Mouse (Mus musculus): ENCODE data around the gene Folr1.

Folr1 gene

GRCm38 (mm10) chr7:101868241-101869162 is 2.1 kb downstream of the Folr1 start:
- peak; percentile 60 for DNase-seq

- no peak for DNase-seq
These were observed 3.1 kb downstream of the Folr1 start for GRCm38 (mm10) chr7:101867482-101867881.

DNA sequence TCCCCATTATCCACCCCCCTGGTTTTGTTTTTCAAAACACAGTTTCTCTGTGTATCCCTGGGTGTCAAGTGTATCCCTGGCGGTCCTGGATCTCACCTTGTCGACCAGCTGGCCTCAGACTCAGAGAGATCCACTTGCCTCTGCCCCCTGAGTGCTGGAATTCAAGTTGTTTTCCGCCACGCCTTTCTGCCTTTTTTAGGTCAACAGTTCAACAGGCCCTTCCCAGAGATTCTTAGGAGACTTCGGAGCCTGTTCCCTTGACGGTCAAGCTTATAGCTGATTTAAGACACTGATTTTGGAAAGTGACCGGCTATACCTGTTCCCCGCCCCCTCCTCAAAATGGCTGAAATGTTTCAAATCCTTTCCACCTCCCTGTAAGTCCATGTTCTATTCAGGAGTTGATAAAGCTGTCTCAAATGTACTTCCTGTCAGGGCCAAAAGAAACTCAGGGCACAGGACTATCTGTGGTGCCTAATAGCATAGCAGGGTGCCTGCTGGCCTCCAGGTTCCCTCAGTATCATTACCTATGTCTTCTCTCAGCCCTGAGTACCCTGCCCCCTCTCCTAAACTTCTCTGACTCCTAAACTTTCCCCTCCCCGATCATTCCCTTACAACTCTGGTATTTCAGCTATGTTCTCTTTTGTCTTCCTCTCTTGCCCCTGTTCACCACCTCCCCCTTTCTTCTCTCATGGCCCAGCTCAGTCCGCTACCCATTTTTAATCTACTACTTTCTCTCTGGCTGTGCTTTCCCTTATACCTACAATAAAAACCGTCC is 3.9 kb downstream of the Folr1 start:
- no peak for DNase-seq

DNA sequence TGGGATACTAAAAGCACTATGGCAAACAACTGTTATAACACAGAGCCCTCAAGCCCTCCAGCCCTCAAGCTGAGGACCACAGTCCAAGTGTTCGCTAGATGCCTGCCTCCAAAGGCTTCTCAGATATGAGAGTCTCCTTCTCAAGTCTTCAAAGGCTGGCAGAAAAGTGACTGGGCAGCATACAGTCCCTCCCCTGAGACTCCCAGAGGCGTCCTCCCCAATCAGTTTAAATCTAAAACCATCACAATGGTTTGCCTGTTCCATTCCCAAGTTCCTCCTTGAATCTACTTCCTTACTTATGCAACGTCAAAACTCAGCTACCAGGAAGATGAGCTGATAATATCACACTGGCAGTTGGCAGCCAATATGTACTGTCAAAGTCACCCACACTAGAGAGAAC is 7.2 kb downstream of the Folr1 start, which contains the start of gene Anapc15:
Gene Anapc15, plus strand, starts transcription at position 301 of the 400 bp plus-strand sequence.
- DNase-seq, result no peak

DNA sequence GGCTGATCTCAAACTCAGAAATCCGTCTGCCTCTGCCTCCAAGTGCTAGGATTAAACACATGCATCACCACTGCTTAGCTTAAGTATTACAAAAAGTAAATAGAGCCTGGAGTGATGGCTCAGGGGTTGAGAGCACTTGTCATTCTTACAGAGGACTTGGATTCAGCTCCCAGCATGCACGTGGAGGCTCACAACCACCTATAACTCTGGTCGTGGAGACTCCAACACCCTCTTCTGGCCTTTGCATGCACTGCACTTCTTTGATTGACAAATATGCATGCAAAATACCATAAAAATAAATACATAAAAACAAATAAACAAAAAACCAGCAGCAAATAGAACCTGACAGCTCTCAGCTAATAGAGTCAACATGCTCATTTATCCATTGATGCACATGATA is 8.3 kb downstream of the Folr1 start:
- DNase-seq, result no peak

DNA sequence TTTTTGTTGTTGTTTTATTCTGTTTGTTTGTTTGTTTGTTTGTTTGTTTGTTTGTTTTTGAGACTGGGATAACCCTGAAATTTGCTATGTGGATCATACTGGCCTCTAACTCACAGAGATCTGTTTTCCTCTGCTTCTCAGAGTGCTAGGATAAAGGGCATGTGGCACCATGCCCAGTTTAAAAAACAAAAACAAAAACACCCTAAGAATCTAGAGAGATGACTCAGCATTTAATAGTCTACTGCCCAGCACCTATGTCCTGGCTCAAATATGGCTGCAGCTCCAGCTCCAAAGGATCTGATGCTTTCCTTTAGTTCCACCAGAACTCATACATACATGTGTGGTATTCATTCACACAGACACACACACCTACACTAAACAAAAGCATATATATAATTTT is 9.6 kb downstream of the Folr1 start:
- DNase-seq, result peak; percentile 46

GRCm38 (mm10) chr7:101858362-101858761 is 12.2 kb downstream of the Folr1 start:
- no peak for DNase-seq

GRCm38 (mm10) chr7:101857094-101857493 is 13.5 kb downstream of the Folr1 start, which contains the start of gene Folr2:
Gene Folr2, minus strand, starts transcription at chr7:101857194.
- DNase-seq, result no peak

DNA sequence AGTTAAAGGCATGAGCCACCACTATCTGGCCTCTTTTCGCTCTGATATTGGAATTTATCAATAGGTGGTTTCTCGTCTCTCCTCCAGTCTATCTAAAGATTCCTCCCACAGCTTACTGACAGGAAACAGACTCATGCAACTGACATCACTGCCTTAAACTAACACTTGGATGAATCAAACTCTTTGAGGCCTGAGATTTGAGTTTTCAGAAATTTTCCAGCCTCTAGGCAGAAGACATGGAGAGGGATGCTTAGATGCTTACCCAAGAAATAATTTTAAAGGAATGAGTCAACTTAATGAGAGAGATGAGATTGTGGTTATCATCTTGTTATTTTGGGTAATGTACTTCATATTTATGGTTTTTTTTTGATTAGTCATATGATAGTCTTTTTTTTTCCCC is 16.8 kb downstream of the Folr1 start:
- DNase-seq, result no peak

DNA sequence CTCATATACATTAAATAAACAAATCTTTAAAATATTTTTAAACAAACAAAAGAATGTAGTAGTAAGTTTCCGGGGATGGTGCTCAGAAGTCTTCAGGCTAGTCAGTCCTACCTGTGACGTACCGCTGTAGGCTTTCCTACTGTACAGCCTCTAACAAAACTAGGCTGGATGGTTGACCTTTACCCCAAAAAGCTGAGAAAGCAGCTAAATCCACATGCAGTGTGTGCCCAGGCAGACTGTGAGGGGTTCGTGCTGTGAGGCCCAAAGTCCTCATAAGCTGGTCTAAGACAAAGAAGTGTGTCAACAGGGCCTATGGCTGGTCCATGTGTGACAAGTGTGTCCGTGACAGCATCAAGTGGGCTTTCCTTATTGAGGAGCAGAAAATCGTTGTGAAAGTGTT is 17.7 kb downstream of the Folr1 start:
- DNase-seq, result no peak

DNA sequence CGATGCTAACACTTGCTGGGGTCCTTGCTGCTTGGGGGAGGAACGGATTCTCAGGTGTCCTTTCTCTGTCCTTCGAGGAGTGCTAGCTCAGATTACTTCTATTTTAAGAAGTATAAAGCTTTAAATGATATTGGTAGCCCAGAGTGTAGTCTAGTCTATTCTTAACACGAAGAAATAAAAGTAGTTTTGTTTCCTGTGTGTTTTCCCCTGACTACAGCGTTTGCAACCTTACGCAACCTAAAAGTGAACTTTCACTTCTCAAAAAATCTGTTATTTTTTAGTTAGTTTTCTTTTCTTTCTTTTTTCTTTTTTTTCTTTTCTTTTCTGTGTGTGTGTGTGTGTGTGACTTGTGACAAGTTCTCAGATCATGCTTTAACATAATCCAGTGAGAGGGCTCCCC is 18.9 kb downstream of the Folr1 start:
- DNase-seq, result no peak

GRCm38 (mm10) chr7:101847934-101848333 is 22.7 kb downstream of the Folr1 start:
- DNase-seq, result no peak

DNA sequence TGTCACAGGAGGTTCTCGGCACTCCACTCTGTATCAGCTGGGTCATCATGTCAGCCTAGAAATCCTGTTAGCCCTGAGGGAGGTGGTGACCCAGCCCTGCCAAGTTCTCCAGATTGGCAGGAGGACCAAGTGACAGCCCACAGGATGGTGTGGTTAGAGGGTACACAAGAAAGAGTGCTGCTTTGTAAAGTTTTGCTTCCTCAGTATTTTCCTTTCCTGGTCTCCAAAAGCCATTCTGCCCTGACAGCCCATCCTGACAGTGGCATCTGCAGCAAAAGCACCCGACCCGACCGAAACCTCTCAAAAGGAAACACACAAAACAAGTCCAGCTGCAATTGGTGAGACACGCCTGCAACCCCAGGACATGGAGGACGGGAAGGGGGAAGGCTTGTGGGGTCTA is 26.4 kb downstream of the Folr1 start:
- DNase-seq, result no peak

DNA sequence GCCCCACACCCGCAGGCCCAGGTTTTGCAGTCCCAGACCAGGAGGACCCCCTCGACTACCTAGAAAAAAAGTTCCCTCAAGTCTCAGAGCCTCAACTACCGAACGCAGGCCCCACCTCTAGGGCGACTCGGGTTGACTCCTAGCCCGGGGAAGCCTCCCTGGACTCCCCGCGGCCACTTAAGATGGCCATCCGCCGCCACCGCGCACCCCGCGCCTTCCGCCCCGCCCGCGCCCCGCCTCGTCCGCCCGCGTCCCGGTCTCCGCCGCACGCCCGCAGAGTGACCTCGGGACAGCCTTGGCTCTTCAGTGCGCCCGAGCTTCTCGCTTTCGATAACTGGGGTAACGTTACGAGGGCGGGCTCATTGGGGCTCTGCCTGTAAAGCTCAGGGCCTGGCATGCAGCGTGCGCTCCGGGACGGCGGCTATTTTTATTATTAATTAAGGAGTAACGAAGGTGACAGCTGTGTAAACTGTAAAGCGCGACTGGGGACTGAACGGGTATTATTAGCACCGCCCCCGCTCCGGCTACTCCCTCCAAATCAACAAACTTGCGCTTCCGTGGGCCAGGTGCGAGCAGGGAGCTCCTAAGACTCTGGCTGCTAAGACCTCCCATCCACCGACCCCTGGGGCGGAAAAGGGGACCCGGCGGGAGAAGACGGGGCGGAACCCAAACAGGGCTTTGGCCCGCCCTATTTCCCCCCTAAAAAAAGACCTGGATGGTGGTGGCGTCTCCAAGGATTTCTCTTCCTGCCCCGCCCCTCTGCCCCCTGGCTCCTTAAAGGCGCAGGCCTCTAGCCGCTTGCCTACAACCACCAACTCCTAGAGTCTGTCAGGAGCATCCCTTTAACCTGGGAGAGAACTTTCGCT is 32.7 kb downstream of the Folr1 start, which contains the start of gene Inppl1:
Gene Inppl1, minus strand, starts transcription at position 624 of the 866 bp plus-strand sequence.
- DNase-seq, result peak; percentile 96

GRCm38 (mm10) chr7:101837154-101837605 is 33.4 kb downstream of the Folr1 start:
- no peak for DNase-seq

GRCm38 (mm10) chr7:101836271-101837153 is 34.1 kb downstream of the Folr1 start:
- DNase-seq, result peak; percentile 92

- peak; percentile 6 for DNase-seq
These were observed 35.0 kb downstream of the Folr1 start for GRCm38 (mm10) chr7:101835457-101836109.

GRCm38 (mm10) chr7:101834903-101835302 is 35.7 kb downstream of the Folr1 start:
- no peak for DNase-seq

DNA sequence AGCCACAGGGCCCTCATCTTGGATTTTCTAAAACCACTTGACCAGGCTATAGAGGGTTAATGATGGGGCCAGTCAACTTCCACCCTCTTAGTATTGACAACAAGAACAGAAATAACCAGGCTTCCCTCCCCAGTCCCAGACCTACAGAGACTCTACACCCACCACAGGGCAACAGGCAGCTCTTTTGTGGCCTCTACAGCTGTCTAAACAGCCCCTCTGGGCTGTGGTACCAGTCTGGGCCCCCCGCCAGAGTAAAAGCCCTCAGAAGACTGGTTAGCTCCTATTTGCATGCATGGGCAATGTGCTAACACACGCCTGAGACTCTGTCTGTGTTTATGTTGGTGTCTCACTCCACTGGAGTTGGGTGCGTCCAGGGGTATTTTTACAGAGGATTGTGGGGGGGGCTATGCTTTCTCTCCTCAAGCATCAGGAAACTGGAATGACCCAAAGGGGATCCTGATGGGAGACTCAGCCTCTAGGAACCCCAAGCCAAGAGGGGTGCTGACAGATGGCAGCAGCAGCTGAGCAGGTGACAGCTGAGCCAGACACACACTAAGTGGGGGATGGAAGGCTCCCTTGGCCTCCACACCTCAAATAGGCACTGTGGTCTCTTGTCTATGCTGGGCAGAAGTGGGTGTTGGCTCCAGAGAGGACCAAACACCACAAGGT is 36.5 kb downstream of the Folr1 start:
- DNase-seq, result peak; percentile 11

GRCm38 (mm10) chr7:101833352-101833751 is 37.2 kb downstream of the Folr1 start:
- no peak for DNase-seq

Measured in kidney, postnatal 10 days (tissue).